Mouse (Mus musculus): Measurements from ENCODE around the gene Cnot1. TPM values are rescaled to one million over a fixed set of nuclear protein-coding genes. Genes with fewer than 3 reads are reported as not detected.
A peak's percentile ranks its signal among the peaks of the same experiment; 100 is the strongest.

Gene Cnot1
- total RNA-seq, 2 experiments from 2014 or later = 130 to 144 TPM

GRCm38 (mm10) chr8:95781085-95781484, 26.2 kb downstream of the Cnot1 start:
- no peak overlapping the region for H3K4me3 ChIP-seq
- TF ChIP-seq CTCF (conservative IDR thresholded peaks at IDR 0.05) = no peak
- no peak overlapping the region for H3K27ac ChIP-seq
- no peak for DNase-seq (ENCODE audit: low spot score in 2 of 2)

- TF ChIP-seq CTCF (conservative IDR thresholded peaks at IDR 0.05) = peak; percentile 77
- H3K4me3 ChIP-seq = no peak overlapping the region
- DNase-seq (ENCODE audit: low spot score in 2 of 2) = no peak
- no peak overlapping the region for H3K27ac ChIP-seq
Observed at GRCm38 (mm10) chr8:95764133-95764532, 43.1 kb downstream of the Cnot1 start.

GRCm38 (mm10) chr8:95760323-95760722, 46.9 kb downstream of the Cnot1 start:
- DNase-seq (ENCODE audit: low spot score in 2 of 2) = no peak
- no peak overlapping the region for H3K27ac ChIP-seq
- TF ChIP-seq CTCF (conservative IDR thresholded peaks at IDR 0.05) = no peak
- H3K4me3 ChIP-seq = no peak overlapping the region

- TF ChIP-seq CTCF (conservative IDR thresholded peaks at IDR 0.05) = no peak
Observed at GRCm38 (mm10) chr8:95751924-95752323, 55.3 kb downstream of the Cnot1 start.

GRCm38 (mm10) chr8:95748028-95748427, 59.2 kb downstream of the Cnot1 start:
- no peak overlapping the region for H3K4me3 ChIP-seq
- 0 out of 2 replicates have a peak overlapping the region, but pooled peaks have one; percentile 2 for H3K27ac ChIP-seq
- no peak for DNase-seq (ENCODE audit: low spot score in 2 of 2)
- TF ChIP-seq CTCF (conservative IDR thresholded peaks at IDR 0.05) = no peak

More at GRCm38 (mm10) chr8:95751924-95752323, 55.3 kb downstream of the Cnot1 start:
- H3K27ac ChIP-seq = no peak overlapping the region
- DNase-seq (ENCODE audit: low spot score in 2 of 2) = no peak
- no peak overlapping the region for H3K4me3 ChIP-seq

GRCm38 (mm10) chr8:95741732-95742131, 65.5 kb downstream of the Cnot1 start:
- DNase-seq (ENCODE audit: low spot score in 2 of 2) = no peak
- Histone ChIP-seq H3K4me3 (no peak overlapping the region), H3K27ac (no peak overlapping the region)
- no peak for TF ChIP-seq CTCF (conservative IDR thresholded peaks at IDR 0.05)

GRCm38 (mm10) chr8:95738596-95738995, 68.7 kb downstream of the Cnot1 start:
- peak; percentile 79 for TF ChIP-seq CTCF (conservative IDR thresholded peaks at IDR 0.05)
- DNase-seq (ENCODE audit: low spot score in 2 of 2) = peak in 1 of 2 experiments; percentile 43
- Histone ChIP-seq H3K4me3 (no peak overlapping the region), H3K27ac (no peak overlapping the region)

GRCm38 (mm10) chr8:95727625-95728024, 79.6 kb downstream of the Cnot1 start:
- DNase-seq (ENCODE audit: low spot score in 2 of 2) = no peak
- H3K27ac ChIP-seq = no peak overlapping the region
- no peak for TF ChIP-seq CTCF (conservative IDR thresholded peaks at IDR 0.05)
- no peak overlapping the region for H3K4me3 ChIP-seq

- DNase-seq (ENCODE audit: low spot score in 2 of 2) = no peak
- peak overlapping the region; percentile 85 for H3K4me3 ChIP-seq
- peak overlapping the region; percentile 86 for H3K27ac ChIP-seq
- TF ChIP-seq CTCF (conservative IDR thresholded peaks at IDR 0.05) = no peak
Observed at GRCm38 (mm10) chr8:95716546-95717335, 90.5 kb downstream of the Cnot1 start.

- Histone ChIP-seq H3K4me3 (peak within 1 kb of the TSS; percentile 85), H3K27ac (peak within 1 kb of the TSS; percentile 86)
- no peak for TF ChIP-seq CTCF (conservative IDR thresholded peaks at IDR 0.05)
- DNase-seq (ENCODE audit: low spot score in 2 of 2) = peak; percentile 82 to 84
Observed at GRCm38 (mm10) chr8:95715676-95716531, 91.4 kb downstream of the Cnot1 start, which contains the start of gene Setd6. Setd6 (plus strand) TSS chr8:95715881.

- DNase-seq (ENCODE audit: low spot score in 2 of 2) = no peak
- peak overlapping the region; percentile 85; the same call in 1 of the 2 replicates for H3K4me3 ChIP-seq
- no peak for TF ChIP-seq CTCF (conservative IDR thresholded peaks at IDR 0.05)
- peak overlapping the region; percentile 86 for H3K27ac ChIP-seq
Observed at GRCm38 (mm10) chr8:95714837-95715413, 92.3 kb downstream of the Cnot1 start.

- Histone ChIP-seq H3K27ac (no peak overlapping the region), H3K4me3 (no peak overlapping the region)
- no peak for DNase-seq (ENCODE audit: low spot score in 2 of 2)
- TF ChIP-seq CTCF (conservative IDR thresholded peaks at IDR 0.05) = no peak
Observed at GRCm38 (mm10) chr8:95714367-95714766, 92.9 kb downstream of the Cnot1 start.
